Mouse (Mus musculus) layer of hippocampus, postnatal 10 days (tissue): ENCODE results near the gene Kcnh3. TPM values are rescaled to one million over a fixed set of nuclear protein-coding genes. Genes with fewer than 3 reads are reported as not detected.

Source experiments
- DNase-seq, 2 experiments: peaks; one replicate each; pipeline ENCODE4 v3.0.0; 2021; ENCODE audit warnings: low spot score in 2 of 2
- total RNA-seq, 2 experiments: library from RNA; stranded (reverse); gene quantifications; 2 replicates each; pipeline ENCODE4 v1.2.3; 2021

Gene Kcnh3
- total RNA-seq, 2 experiments from 2014 or later = 91.5 to 105 TPM

GRCm38 (mm10) chr15:99283456-99283855 lies 58.8 kb downstream of the Kcnh3 start:
- no peak for DNase-seq

GRCm38 (mm10) chr15:99284527-99285188 lies 60.0 kb downstream of the Kcnh3 start:
- no peak for DNase-seq

GRCm38 (mm10) chr15:99285189-99285535 lies 60.5 kb downstream of the Kcnh3 start:
- no peak for DNase-seq

- no peak for DNase-seq
Observed at GRCm38 (mm10) chr15:99290586-99290985, 65.9 kb downstream of the Kcnh3 start.

Other genes with a start within 250 kb of the Kcnh3 start
- gene Tuba1c, start 195.0 kb upstream of the Kcnh3 start, total RNA-seq = 100 to 1,000 TPM; 234 TPM
- 10 to 100 TPM in 1 of 2 experiments, 1 to 10 TPM in 1; 9.1 to 13.2 TPM for gene Prph, start 169.7 kb upstream of the Kcnh3 start, total RNA-seq
- gene Troap, start 150.3 kb upstream of the Kcnh3 start, total RNA-seq = 1 to 10 TPM; 1.4 to 1.7 TPM
- under 1 TPM in 1 of 2 experiments, not detected in 1; 0.25 TPM for gene C1ql4, start 137.0 kb upstream of the Kcnh3 start, total RNA-seq
- 1 to 10 TPM in 1 of 2 experiments, under 1 TPM in 1; 0.39 to 1.1 TPM for gene Dnajc22, start 131.7 kb upstream of the Kcnh3 start, total RNA-seq
- gene Spats2, start 98.9 kb upstream of the Kcnh3 start, total RNA-seq = 10 to 100 TPM; 32.3 to 35.1 TPM
- gene Mcrs1, start 27.1 kb downstream of the Kcnh3 start, total RNA-seq = 100 to 1,000 TPM in 1 of 2 experiments, 10 to 100 TPM in 1; 96.8 to 100 TPM
- 100 to 1,000 TPM in 1 of 2 experiments, 10 to 100 TPM in 1; 85.8 to 105 TPM for gene Prpf40b, start 70.2 kb downstream of the Kcnh3 start, total RNA-seq
- 1 to 10 TPM; 2.0 to 2.1 TPM for gene Fam186b, start 71.0 kb downstream of the Kcnh3 start, total RNA-seq
- 10 to 100 TPM; 13.8 to 18.0 TPM for gene Fmnl3, start 145.6 kb downstream of the Kcnh3 start, total RNA-seq
- gene Tmbim6, start 168.0 kb downstream of the Kcnh3 start, total RNA-seq = 100 to 1,000 TPM; 356 to 357 TPM
- 10 to 100 TPM; 32.5 to 38.1 TPM for gene Nckap5l, start 232.9 kb downstream of the Kcnh3 start, total RNA-seq
- gene Bcdin3d, start 249.9 kb downstream of the Kcnh3 start, total RNA-seq = 1 to 10 TPM; 5.1 to 5.5 TPM